Mouse (Mus musculus): ENCODE data around the gene Epha1. TPM values are rescaled to one million over a fixed set of nuclear protein-coding genes. Genes with fewer than 3 reads are reported as not detected.

Epha1 gene
- 0.24 and 0.61 TPM in 2 replicates for polyA plus RNA-seq (2015; fragmentation: Nextera tagmentation; extraction: Ambion mirVana)

GRCm38 (mm10) chr6:42372816-42373547 lies at the start of gene Epha1:
Epha1 (minus strand) TSS chr6:42373268.
- Histone ChIP-seq H3K36me3 (no peaks in the 10 kb centered on the region), H3K27ac (replicated peaks) (no peak within 1 kb of the TSS), H3K4me3 (peak within 1 kb of the TSS; percentile 50), H3K27me3 (peaks cover 14% of the 10 kb centered on the region), H3K4me1 (replicated peaks) (peaks cover 28% of the 10 kb centered on the region), H3K9ac (peak within 1 kb of the TSS; percentile 65), H3K4me2 (peak within 1 kb of the TSS; percentile 94), H3K9me3 (no peaks in the 10 kb centered on the region)
- peak; percentile 68 for ATAC-seq (ENCODE audit: low read depth)
- under 1% methylated on average over 36 of the region's 36 CpGs for WGBS

- Histone ChIP-seq H3K27me3 (no peaks in the 10 kb centered on the region), H3K9ac (no peak overlapping the region), H3K9me3 (no peaks in the 10 kb centered on the region), H3K27ac (replicated peaks) (no peak overlapping the region), H3K4me3 (no peak overlapping the region), H3K36me3 (no peaks in the 10 kb centered on the region), H3K4me2 (no peak overlapping the region), H3K4me1 (replicated peaks) (no peaks in the 10 kb centered on the region)
- ATAC-seq (ENCODE audit: low read depth), result no peak
- 74% methylated on average over 2 of the region's 2 CpGs for whole genome bisulfite sequencing
Measured at GRCm38 (mm10) chr6:42421439-42421838, 48.4 kb upstream of the Epha1 start.

GRCm38 (mm10) chr6:42419443-42419842 lies 46.4 kb upstream of the Epha1 start:
- Histone ChIP-seq H3K27me3 (no peaks in the 10 kb centered on the region), H3K27ac (replicated peaks) (no peak overlapping the region), H3K9me3 (no peaks in the 10 kb centered on the region), H3K4me3 (no peak overlapping the region), H3K4me1 (replicated peaks) (no peaks in the 10 kb centered on the region), H3K36me3 (no peaks in the 10 kb centered on the region), H3K4me2 (no peak overlapping the region), H3K9ac (no peak overlapping the region)
- ATAC-seq (ENCODE audit: low read depth), result no peak
- 100% methylated on average over 2 of the region's 2 CpGs for WGBS

GRCm38 (mm10) chr6:42405134-42405533 lies 32.1 kb upstream of the Epha1 start, which contains the start of gene Tas2r135:
Tas2r135 (plus strand) TSS chr6:42405434.
- Histone ChIP-seq H3K36me3 (no peaks in the 10 kb centered on the region), H3K27me3 (no peaks in the 10 kb centered on the region), H3K9ac (no peak within 1 kb of the TSS), H3K4me2 (no peak within 1 kb of the TSS), H3K27ac (replicated peaks) (no peak within 1 kb of the TSS), H3K9me3 (no peaks in the 10 kb centered on the region), H3K4me3 (no peak within 1 kb of the TSS), H3K4me1 (replicated peaks) (no peaks in the 10 kb centered on the region)
- 85% methylated on average over 2 of the region's 2 CpGs for WGBS
- no peak for ATAC-seq (ENCODE audit: low read depth)

GRCm38 (mm10) chr6:42399938-42400337 lies 26.9 kb upstream of the Epha1 start, which contains the start of gene Tas2r143:
Tas2r143 (plus strand) TSS chr6:42400238.
- no peak within 1 kb of the TSS for H3K27ac ChIP-seq (replicated peaks)
- H3K9me3 ChIP-seq, result no peaks in the 10 kb centered on the region
- 100% methylated on average over 1 of the region's 1 CpGs for WGBS

GRCm38 (mm10) chr6:42398998-42399397 lies 25.9 kb upstream of the Epha1 start:
- WGBS, result 100% methylated on average over 1 of the region's 1 CpGs
- H3K4me3 ChIP-seq, result no peak overlapping the region
- H3K27me3 ChIP-seq, result no peaks in the 10 kb centered on the region
- no peak overlapping the region for H3K9ac ChIP-seq
- no peaks in the 10 kb centered on the region for H3K9me3 ChIP-seq
- no peaks in the 10 kb centered on the region for H3K36me3 ChIP-seq
- H3K4me2 ChIP-seq, result no peak overlapping the region
- no peaks in the 10 kb centered on the region for H3K4me1 ChIP-seq (replicated peaks)
- ATAC-seq (ENCODE audit: low read depth), result no peak
- H3K27ac ChIP-seq (replicated peaks), result no peak overlapping the region

More at GRCm38 (mm10) chr6:42399938-42400337, 26.9 kb upstream of the Epha1 start, which contains the start of gene Tas2r143:
- no peaks in the 10 kb centered on the region for H3K27me3 ChIP-seq
- H3K4me2 ChIP-seq, result no peak within 1 kb of the TSS
- no peaks in the 10 kb centered on the region for H3K4me1 ChIP-seq (replicated peaks)
- ATAC-seq (ENCODE audit: low read depth), result no peak
- no peak within 1 kb of the TSS for H3K9ac ChIP-seq
- H3K4me3 ChIP-seq, result no peak within 1 kb of the TSS
- no peaks in the 10 kb centered on the region for H3K36me3 ChIP-seq

GRCm38 (mm10) chr6:42398285-42398684 lies 25.2 kb upstream of the Epha1 start:
- ATAC-seq (ENCODE audit: low read depth), result no peak
- Histone ChIP-seq H3K9ac (no peak overlapping the region), H3K9me3 (no peaks in the 10 kb centered on the region), H3K4me1 (replicated peaks) (no peaks in the 10 kb centered on the region), H3K4me3 (no peak overlapping the region), H3K27me3 (no peaks in the 10 kb centered on the region), H3K4me2 (no peak overlapping the region), H3K27ac (replicated peaks) (no peak overlapping the region), H3K36me3 (no peaks in the 10 kb centered on the region)
- WGBS, result 87% methylated on average over 3 of the region's 3 CpGs

GRCm38 (mm10) chr6:42397041-42397657 lies 24.1 kb upstream of the Epha1 start:
- no peaks in the 10 kb centered on the region for H3K4me1 ChIP-seq (replicated peaks)
- no peak overlapping the region for H3K4me3 ChIP-seq
- no peak for ATAC-seq (ENCODE audit: low read depth)
- H3K9ac ChIP-seq, result no peak overlapping the region
- H3K36me3 ChIP-seq, result no peaks in the 10 kb centered on the region
- H3K9me3 ChIP-seq, result no peaks in the 10 kb centered on the region
- no peaks in the 10 kb centered on the region for H3K27me3 ChIP-seq
- no peak overlapping the region for H3K4me2 ChIP-seq
- WGBS, result 71% methylated on average over 3 of the region's 3 CpGs
- H3K27ac ChIP-seq (replicated peaks), result no peak overlapping the region

- H3K27me3 ChIP-seq, result no peaks in the 10 kb centered on the region
- H3K27ac ChIP-seq (replicated peaks), result no peak overlapping the region
- no peaks in the 10 kb centered on the region for H3K36me3 ChIP-seq
- no peak overlapping the region for H3K9ac ChIP-seq
- H3K4me2 ChIP-seq, result no peak overlapping the region
- H3K4me3 ChIP-seq, result no peak overlapping the region
- H3K4me1 ChIP-seq (replicated peaks), result no peaks in the 10 kb centered on the region
- no peak for ATAC-seq (ENCODE audit: low read depth)
- WGBS, result 80% methylated on average over 9 of the region's 9 CpGs
- no peaks in the 10 kb centered on the region for H3K9me3 ChIP-seq
Measured at GRCm38 (mm10) chr6:42395960-42396809, 23.1 kb upstream of the Epha1 start.

GRCm38 (mm10) chr6:42391796-42392330 lies 18.8 kb upstream of the Epha1 start:
- no peak overlapping the region for H3K4me2 ChIP-seq
- no peak overlapping the region for H3K9ac ChIP-seq
- H3K9me3 ChIP-seq, result no peaks in the 10 kb centered on the region
- no peaks in the 10 kb centered on the region for H3K36me3 ChIP-seq
- no peaks in the 10 kb centered on the region for H3K4me1 ChIP-seq (replicated peaks)
- no peak overlapping the region for H3K4me3 ChIP-seq
- WGBS, result 44% methylated on average over 2 of the region's 2 CpGs
- no peak for ATAC-seq (ENCODE audit: low read depth)
- no peaks in the 10 kb centered on the region for H3K27me3 ChIP-seq
- H3K27ac ChIP-seq (replicated peaks), result no peak overlapping the region

- H3K4me1 ChIP-seq (replicated peaks), result no peaks in the 10 kb centered on the region; the same call in 1 of the 2 replicates
- no peak overlapping the region for H3K9ac ChIP-seq
- 78% methylated on average over 4 of the region's 4 CpGs for WGBS
- H3K27me3 ChIP-seq, result no peaks in the 10 kb centered on the region
- no peak overlapping the region for H3K27ac ChIP-seq (replicated peaks)
- ATAC-seq (ENCODE audit: low read depth), result no peak
- H3K4me3 ChIP-seq, result no peak overlapping the region
- no peaks in the 10 kb centered on the region for H3K9me3 ChIP-seq
- no peaks in the 10 kb centered on the region for H3K36me3 ChIP-seq
- H3K4me2 ChIP-seq, result no peak overlapping the region
Measured at GRCm38 (mm10) chr6:42385635-42386034, 12.6 kb upstream of the Epha1 start.

- ATAC-seq (ENCODE audit: low read depth), result no peak
- H3K27ac ChIP-seq (replicated peaks), result no peak overlapping the region
- no peaks in the 10 kb centered on the region for H3K36me3 ChIP-seq
- no peak overlapping the region for H3K4me3 ChIP-seq
- no peaks in the 10 kb centered on the region; the same call in 1 of the 2 replicates for H3K4me1 ChIP-seq (replicated peaks)
- H3K9me3 ChIP-seq, result no peaks in the 10 kb centered on the region
- 94% methylated on average over 5 of the region's 5 CpGs for WGBS
- H3K9ac ChIP-seq, result no peak overlapping the region
- H3K4me2 ChIP-seq, result no peak overlapping the region
- H3K27me3 ChIP-seq, result no peaks in the 10 kb centered on the region
Measured at GRCm38 (mm10) chr6:42383360-42383759, 10.3 kb upstream of the Epha1 start.
